Mouse (Mus musculus) lung, adult 2 months (tissue): ENCODE results near the gene Gm28035.

Experiments used
- CTCF ChIP-seq: fragments of 200-500 bp; IDR thresholded peaks from 2 replicates; pipeline ENCODE4 v1.5.1; 2011; ENCODE audit warnings: mild to moderate bottlenecking, low read length, control low read depth; ENCODE audit not compliant: insufficient read depth
- POLR2A ChIP-seq: fragments of 200-500 bp; IDR thresholded peaks from 2 replicates; pipeline ENCODE4 v1.6.1; 2011; ENCODE audit warnings: low read depth, mild to moderate bottlenecking, control low read depth, low read length, borderline replicate concordance; ENCODE audit errors: extremely low read depth

DNA sequence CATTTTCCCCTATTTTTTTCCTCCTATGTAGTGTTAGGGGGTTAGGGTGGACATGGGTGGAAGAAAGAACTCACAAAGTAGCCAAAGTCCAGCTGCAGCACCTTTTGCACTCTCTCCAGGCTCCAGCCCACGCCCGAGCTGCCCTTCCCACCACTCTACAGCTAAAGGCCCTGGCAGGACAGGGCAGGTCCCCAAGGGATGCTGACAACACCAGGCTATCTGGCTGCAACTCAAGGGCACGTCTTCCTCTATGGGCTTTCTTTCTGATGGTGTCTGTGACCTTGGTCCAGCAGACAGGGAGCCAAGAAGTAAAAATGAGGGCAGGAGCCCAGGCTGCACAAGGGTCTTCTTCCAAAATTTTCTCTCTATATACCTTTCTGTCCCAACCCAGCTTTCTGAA lies 41.3 kb downstream of the Gm28035 start:
- TF ChIP-seq CTCF (no peak), POLR2A (no peak)
